Mouse (Mus musculus) ES-Bruce4 (cell line): ENCODE measurements around the gene Olfr92.
A peak's percentile ranks its signal among the peaks of the same experiment; 100 is the strongest.

Experiments used
- EP300 ChIP-seq: IDR thresholded peaks from 2 replicates; pipeline ENCODE4 v1.6.1; 2011; ENCODE audit warnings: low read depth, low read length; ENCODE audit not compliant: insufficient read depth
- POLR2A ChIP-seq: IDR thresholded peaks from one replicate; pipeline ENCODE4 v1.8.1; 2011; ENCODE audit warnings: low read length; ENCODE audit not compliant: insufficient read depth

- peak; percentile 67; the same call in 1 of the 2 replicates for TF ChIP-seq EP300
- TF ChIP-seq POLR2A, result no peak
These were observed 38.2 kb downstream of the Olfr92 start for GRCm38 (mm10) chr17:37081659-37082058.
